Mouse (Mus musculus) embryonic facial prominence, embryonic 14.5 days (tissue): ENCODE results near the gene Pdcd7. TPM values are rescaled to one million over a fixed set of nuclear protein-coding genes. Genes with fewer than 3 reads are reported as not detected.

Experiments
- ATAC-seq: fragments of 200-750 bp; cut with Nextera tagmentation; 2 replicates; pipeline ENCODE4 v1.8.0; 2017; ENCODE audit warnings: low read depth, moderate number of reproducible peaks, moderate TSS enrichment
- DNase-seq: peaks from one replicate; pipeline ENCODE4 v3.0.0-alpha.2; 2015; ENCODE audit warnings: low spot score
- H3K27ac ChIP-seq: fragments of 300-500 bp; sonication (generic); replicated peaks from 2 replicates; pipeline ENCODE4 v1.5.1; 2014; ENCODE audit warnings: low read depth, mild to moderate bottlenecking, low read length, moderate library complexity
- H3K27me3 ChIP-seq: fragments of 300-500 bp; sonication (generic); replicated peaks from 2 replicates; pipeline ENCODE4 v1.6.1; 2014; ENCODE audit warnings: low read length; ENCODE audit not compliant: control insufficient read depth, insufficient read depth
- H3K36me3 ChIP-seq: fragments of 300-500 bp; sonication (generic); 2 replicates; pipeline ENCODE4 v1.6.1; 2014; ENCODE audit warnings: low read length, mixed read lengths; ENCODE audit not compliant: control insufficient read depth, insufficient read depth
- H3K4me1 ChIP-seq: fragments of 300-500 bp; sonication (generic); 2 replicates; pipeline ENCODE4 v1.6.1; 2014; ENCODE audit warnings: antibody characterized with exemption, low read length; ENCODE audit not compliant: control insufficient read depth, insufficient read depth
- H3K4me2 ChIP-seq: fragments of 300-500 bp; sonication (generic); 2 replicates; pipeline ENCODE4 v1.6.1; 2014; ENCODE audit warnings: low read depth, mild to moderate bottlenecking, low read length, moderate library complexity, mixed read lengths
- H3K4me3 ChIP-seq: fragments of 300-500 bp; sonication (generic); 2 replicates; pipeline ENCODE4 v1.5.1; 2014; ENCODE audit warnings: low read depth, mild to moderate bottlenecking, low read length
- H3K9ac ChIP-seq: fragments of 300-500 bp; sonication (generic); 2 replicates; pipeline ENCODE4 v1.6.1; 2014; ENCODE audit warnings: low read depth, mild to moderate bottlenecking, low read length, moderate library complexity, mixed read lengths
- H3K9me3 ChIP-seq: fragments of 300-500 bp; sonication (generic); 2 replicates; pipeline ENCODE4 v1.6.1; 2016; ENCODE audit warnings: low read length; ENCODE audit not compliant: control insufficient read depth
- WGBS: fragments of 180-500 bp; shearing (Covaris S2); extraction: QIAGEN DNeasy Blood & Tissue Kit; methylation state at CpG from one replicate; pipeline ENCODE4 v1.1.7; 2014; 5-methylcytosine and 5-hydroxymethylcytosine counted together
- polyA plus RNA-seq: library from polyadenylated mRNA; unstranded; fragments of >200 nt; fragmentation: Nextera tagmentation; extraction: Ambion mirVana; gene quantifications from 2 replicates; pipeline ENCODE4 v1.2.1, GENCODE M21; 2014

Gene Pdcd7
- polyA plus RNA-seq, 1 experiment from 2014 or later, result 11.9 TPM

DNA sequence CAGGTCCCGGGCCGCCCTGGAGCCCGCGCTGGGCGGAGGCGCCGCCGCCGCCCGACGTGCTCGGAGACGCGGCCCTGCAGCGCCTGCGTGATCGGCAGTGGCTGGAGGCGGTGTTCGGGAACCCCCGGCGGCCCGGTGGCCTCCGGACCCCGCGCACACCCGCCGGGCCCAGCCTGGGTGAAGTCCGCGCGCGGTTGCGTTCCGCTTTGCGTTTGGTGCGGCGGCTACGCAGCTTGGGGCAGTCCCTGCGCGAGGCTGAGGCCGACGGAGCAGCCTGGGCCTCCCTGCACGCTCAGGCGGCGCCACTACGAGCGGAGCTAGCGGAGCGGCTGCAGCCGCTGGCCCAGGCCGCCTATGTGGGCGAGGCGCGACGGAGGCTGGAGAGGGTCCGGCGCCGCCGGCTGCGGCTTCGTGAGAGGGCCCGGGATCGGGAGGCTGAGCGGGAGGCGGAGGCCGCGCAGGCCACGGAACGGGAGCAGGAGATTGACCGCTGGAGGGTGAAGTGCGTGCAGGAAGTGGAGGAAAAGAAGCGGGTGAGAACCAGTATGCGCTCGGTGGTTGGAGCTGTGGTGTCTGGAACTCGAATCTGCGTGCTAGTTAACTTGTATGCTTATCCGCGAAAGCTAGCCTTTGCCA, 690 bp downstream of the Pdcd7 start:
- Histone ChIP-seq H3K36me3 (no peaks in the 10 kb centered on the region), H3K27me3 (no peaks in the 10 kb centered on the region), H3K4me3 (peak overlapping the region; percentile 96), H3K4me1 (peaks cover 9% of the 10 kb centered on the region), H3K27ac (peak overlapping the region; percentile 95), H3K4me2 (peak overlapping the region; percentile 81), H3K9ac (peak overlapping the region; percentile 98), H3K9me3 (no peaks in the 10 kb centered on the region)
- DNase-seq (peak; percentile 15), ATAC-seq (peak; percentile 78)
- WGBS, result 1% methylated on average over 46 of the region's 77 CpGs

DNA sequence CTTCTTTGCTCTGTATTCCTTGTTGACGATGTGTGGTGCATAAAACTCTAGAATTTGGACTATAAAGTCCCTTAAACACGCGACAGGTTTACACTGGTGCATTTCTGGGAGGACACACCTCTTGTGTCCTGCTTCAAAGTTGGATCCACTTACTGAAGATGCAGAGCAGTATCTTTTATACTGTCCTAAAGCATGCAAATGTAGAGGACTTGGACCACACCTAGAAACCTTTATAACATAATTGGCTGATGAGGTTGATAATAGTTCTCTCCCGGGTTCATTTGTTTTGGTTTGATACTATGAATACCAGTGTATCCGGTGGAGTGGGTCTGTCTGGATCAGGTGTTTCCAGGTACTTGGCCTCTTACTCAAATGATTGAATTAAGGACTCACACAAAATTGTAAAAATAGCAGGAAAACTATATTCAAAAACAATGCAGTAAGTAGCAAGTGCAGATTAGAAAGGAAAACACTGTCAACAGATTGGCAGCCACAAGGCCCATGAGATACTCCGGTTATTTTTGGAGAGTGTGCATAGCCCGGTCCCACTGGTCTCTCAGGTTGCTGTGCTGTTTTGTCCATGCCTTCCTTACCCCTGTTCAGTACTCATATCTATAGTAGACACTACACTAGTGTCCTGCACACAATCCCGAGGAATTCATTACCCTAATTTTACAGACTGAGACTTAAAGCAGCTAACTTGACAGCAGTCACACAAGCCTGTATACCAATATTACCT, 1.4 kb downstream of the Pdcd7 start:
- Histone ChIP-seq H3K4me1 (peaks cover 9% of the 10 kb centered on the region), H3K27me3 (no peaks in the 10 kb centered on the region), H3K4me2 (peak overlapping the region; percentile 81), H3K4me3 (peak overlapping the region; percentile 96), H3K9me3 (no peaks in the 10 kb centered on the region), H3K9ac (peak overlapping the region; percentile 98), H3K27ac (peak overlapping the region; percentile 95), H3K36me3 (no peaks in the 10 kb centered on the region)
- ATAC-seq (no peak), DNase-seq (no peak)
- WGBS, result 42% methylated on average over 8 of the region's 8 CpGs

DNA sequence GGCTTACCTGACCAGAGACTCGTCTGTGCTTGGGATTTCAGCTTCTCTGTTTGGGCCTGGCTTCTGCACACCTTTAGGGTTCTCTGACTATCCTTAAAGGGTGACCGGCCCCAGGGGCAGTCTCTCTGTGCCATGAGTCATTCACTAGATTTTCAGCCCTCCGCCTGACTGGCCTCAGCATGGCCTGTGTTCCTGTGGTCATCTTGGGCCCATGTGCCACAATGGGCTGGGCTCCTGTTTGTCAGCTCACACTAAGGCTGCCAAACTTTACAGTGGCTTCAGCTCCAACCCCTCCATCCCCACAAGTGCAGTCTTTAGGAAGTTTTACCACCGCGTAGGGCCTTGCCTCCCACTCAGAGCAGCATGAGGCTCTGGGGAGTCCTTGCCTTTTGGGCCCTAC, 7.3 kb downstream of the Pdcd7 start:
- WGBS, result 92% methylated on average over 5 of the region's 5 CpGs
- no peaks in the 10 kb centered on the region for H3K27me3 ChIP-seq
- H3K4me3 ChIP-seq, result no peak overlapping the region
- no peak overlapping the region for H3K4me2 ChIP-seq
- H3K4me1 ChIP-seq, result no peaks in the 10 kb centered on the region; the same call in 1 of the 2 replicates
- H3K9ac ChIP-seq, result no peak overlapping the region
- H3K36me3 ChIP-seq, result peaks cover 39% of the 10 kb centered on the region
- ATAC-seq (no peak), DNase-seq (no peak)
- H3K9me3 ChIP-seq, result no peaks in the 10 kb centered on the region
- no peak overlapping the region for H3K27ac ChIP-seq

- Histone ChIP-seq H3K27me3 (no peaks in the 10 kb centered on the region), H3K4me1 (no peaks in the 10 kb centered on the region), H3K4me2 (no peak overlapping the region), H3K9me3 (no peaks in the 10 kb centered on the region), H3K9ac (no peak overlapping the region), H3K27ac (no peak overlapping the region), H3K4me3 (no peak overlapping the region), H3K36me3 (peaks cover 69% of the 10 kb centered on the region)
- no peak for DNase-seq
- WGBS, result 72% methylated on average over 7 of the region's 7 CpGs
- no peak for ATAC-seq
These were observed 10.7 kb downstream of the Pdcd7 start for GRCm38 (mm10) chr9:65356561-65356960.

GRCm38 (mm10) chr9:65356971-65357370, 11.1 kb downstream of the Pdcd7 start:
- no peak overlapping the region for H3K27ac ChIP-seq
- H3K27me3 ChIP-seq, result no peaks in the 10 kb centered on the region
- DNase-seq (no peak), ATAC-seq (no peak)
- no peaks in the 10 kb centered on the region for H3K4me1 ChIP-seq
- peaks cover 72% of the 10 kb centered on the region for H3K36me3 ChIP-seq
- H3K4me3 ChIP-seq, result no peak overlapping the region
- H3K4me2 ChIP-seq, result no peak overlapping the region
- 90% methylated on average over 2 of the region's 2 CpGs for WGBS
- H3K9ac ChIP-seq, result no peak overlapping the region
- H3K9me3 ChIP-seq, result no peaks in the 10 kb centered on the region

DNA sequence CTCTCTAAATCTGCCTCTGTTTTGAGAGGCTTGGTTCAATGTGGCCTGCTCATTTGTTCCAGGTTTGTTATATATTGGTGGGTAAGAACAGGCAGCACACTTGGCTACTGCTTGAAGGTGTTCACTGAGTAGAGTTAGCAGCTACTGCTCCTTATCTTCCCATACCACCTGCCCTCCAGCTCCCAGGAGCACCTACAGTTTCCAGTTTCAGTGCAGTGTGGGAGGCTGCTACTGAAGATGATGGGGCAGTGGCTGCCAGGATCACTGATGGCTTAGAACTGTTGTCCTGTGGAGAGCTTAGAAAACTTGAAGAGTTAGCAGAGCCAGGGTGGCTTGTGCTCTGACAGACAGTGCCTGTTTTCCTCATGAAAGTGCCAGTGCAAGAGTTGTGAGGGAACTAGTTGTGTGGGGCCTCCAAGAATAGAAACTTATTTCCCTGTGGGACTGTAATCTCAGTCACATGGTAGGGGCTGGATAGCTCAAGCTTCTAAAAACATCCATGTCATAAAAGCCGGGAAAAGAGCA, 13.1 kb downstream of the Pdcd7 start:
- H3K27me3 ChIP-seq, result no peaks in the 10 kb centered on the region
- H3K4me2 ChIP-seq, result no peak overlapping the region
- H3K4me3 ChIP-seq, result no peak overlapping the region
- no peak for ATAC-seq
- no peaks in the 10 kb centered on the region for H3K4me1 ChIP-seq
- H3K9ac ChIP-seq, result no peak overlapping the region
- no peak overlapping the region for H3K27ac ChIP-seq
- WGBS, result 85% methylated on average over 1 of the region's 1 CpGs
- no peaks in the 10 kb centered on the region for H3K9me3 ChIP-seq
- DNase-seq, result no peak
- H3K36me3 ChIP-seq, result peaks cover 77% of the 10 kb centered on the region

GRCm38 (mm10) chr9:65360641-65361448, 14.9 kb downstream of the Pdcd7 start, which contains the start of gene Ubap1l:
Gene Ubap1l, plus strand, starts transcription at chr9:65361041.
- no peaks in the 10 kb centered on the region for H3K27me3 ChIP-seq
- no peak within 1 kb of the TSS for H3K27ac ChIP-seq
- H3K4me2 ChIP-seq, result no peak within 1 kb of the TSS
- H3K9me3 ChIP-seq, result no peaks in the 10 kb centered on the region
- H3K4me3 ChIP-seq, result no peak within 1 kb of the TSS
- H3K4me1 ChIP-seq, result no peaks in the 10 kb centered on the region
- WGBS, result 83% methylated on average over 16 of the region's 16 CpGs
- ATAC-seq (no peak), DNase-seq (no peak)
- H3K36me3 ChIP-seq, result peaks cover 66% of the 10 kb centered on the region
- no peak within 1 kb of the TSS for H3K9ac ChIP-seq

GRCm38 (mm10) chr9:65363684-65364083, 17.8 kb downstream of the Pdcd7 start:
- Histone ChIP-seq H3K9ac (no peak overlapping the region), H3K4me1 (no peaks in the 10 kb centered on the region), H3K4me3 (no peak overlapping the region), H3K9me3 (no peaks in the 10 kb centered on the region), H3K27ac (no peak overlapping the region), H3K4me2 (no peak overlapping the region), H3K27me3 (no peaks in the 10 kb centered on the region), H3K36me3 (peaks cover 41% of the 10 kb centered on the region)
- ATAC-seq (peak; percentile 41; the same call in 1 of the 2 replicates), DNase-seq (peak; percentile 17)
- 51% methylated on average over 8 of the region's 9 CpGs for WGBS
